Mouse (Mus musculus) bone marrow macrophage, adult 2 months (primary cell): Measurements from ENCODE around the gene Tube1. TPM values are rescaled to one million over a fixed set of nuclear protein-coding genes. Genes with fewer than 3 reads are reported as not detected.
"Not testable (repeated sequence)": the region's sequence is repeated elsewhere in the genome, so short reads cannot be mapped to it uniquely, and the experiment has no call there.

Experiments
- H3K27ac ChIP-seq: 2 replicates; pipeline ENCODE4 v1.5.1; 2012; ENCODE audit warnings: low read depth, low read length; ENCODE audit not compliant: insufficient read depth
- H3K4me1 ChIP-seq: 2 replicates; pipeline ENCODE4 v1.6.1; 2012; ENCODE audit warnings: low read length; ENCODE audit not compliant: control insufficient read depth, insufficient read depth
- H3K4me3 ChIP-seq: 2 replicates; pipeline ENCODE4 v1.5.1; 2012; ENCODE audit warnings: mild to moderate bottlenecking, low read length, moderate library complexity; ENCODE audit not compliant: insufficient read depth
- CTCF ChIP-seq: IDR thresholded peaks from 2 replicates; pipeline ENCODE4 v1.5.1; 2012; ENCODE audit warnings: low read depth, mild to moderate bottlenecking, low read length, moderate library complexity
- POLR2A ChIP-seq: IDR thresholded peaks from 2 replicates; pipeline ENCODE4 v1.6.1; 2012; ENCODE audit warnings: mild to moderate bottlenecking, low read depth, low read length, borderline replicate concordance
- polyA plus RNA-seq: library from polyadenylated mRNA; stranded (reverse); fragments of >200 nt; gene quantifications from 2 replicates; pipeline ENCODE4 v1.2.4, GENCODE M21; 2012; ENCODE audit not compliant: missing spikeins, insufficient read depth, insufficient read length

Tube1 gene
- polyA plus RNA-seq, 1 experiment: 3.8 TPM

- TF ChIP-seq POLR2A (no peak), CTCF (no peak)
- H3K4me1 ChIP-seq: no peaks in the 10 kb centered on the region
- no peak overlapping the region for H3K27ac ChIP-seq
- no peak overlapping the region for H3K4me3 ChIP-seq
Observed at GRCm38 (mm10) chr10:39184864-39185544, 51.2 kb downstream of the Tube1 start.

GRCm38 (mm10) chr10:39185545-39185906 is 51.8 kb downstream of the Tube1 start:
- Histone ChIP-seq H3K27ac (no peak overlapping the region), H3K4me1 (no peaks in the 10 kb centered on the region), H3K4me3 (no peak overlapping the region)
- TF ChIP-seq POLR2A: no peak
- TF ChIP-seq CTCF: no peak

GRCm38 (mm10) chr10:39192673-39193072 is 58.9 kb downstream of the Tube1 start:
- Histone ChIP-seq H3K4me1 (no peaks in the 10 kb centered on the region), H3K4me3 (no peak overlapping the region), H3K27ac (no peak overlapping the region)
- TF ChIP-seq POLR2A (no peak), CTCF (no peak)

- not testable (repeated sequence) for H3K4me1 ChIP-seq, H3K27ac ChIP-seq, H3K4me3 ChIP-seq
Observed at GRCm38 (mm10) chr10:39198216-39198615, 64.4 kb downstream of the Tube1 start.

Other genes with a start within 250 kb of the Tube1 start
- gene Lama4, start 168.5 kb upstream of the Tube1 start, polyA plus RNA-seq: 0.12 and 0.17 TPM in 2 replicates
- 2.9 and 5.6 TPM in 2 replicates for gene Fam229b, start 62 bp upstream of the Tube1 start, polyA plus RNA-seq
- gene Ccn6, start 29.8 kb downstream of the Tube1 start, polyA plus RNA-seq: not detected in 2 replicates
- 30.7 and 35.5 TPM in 2 replicates for gene Fyn, start 234.9 kb downstream of the Tube1 start, polyA plus RNA-seq